Mouse (Mus musculus) inflammation-experienced regulatory T-cells, adult 6 months (primary cell): Measurements from ENCODE around the gene Gtf2h5. TPM values are rescaled to one million over a fixed set of nuclear protein-coding genes. Genes with fewer than 3 reads are reported as not detected.
A peak's percentile ranks its signal among the peaks of the same experiment; 100 is the strongest.

Experiments used
- ATAC-seq: one replicate; pipeline ENCODE4 v1.8.0; 2017
- polyA plus RNA-seq, 3 experiments: library from polyadenylated mRNA; unstranded; fragments of 100-300 nt; shearing (Covaris generic); gene quantifications; one replicate each; pipeline ENCODE4 v1.2.1; 2017

Gtf2h5 gene
- 100 to 1,000 TPM in 2 of 3 experiments, 10 to 100 TPM in 1; 97.3 to 112 (median 100) TPM for polyA plus RNA-seq

- peak; percentile 93 for ATAC-seq
These were observed at the start of gene Gtf2h5, which contains the start of gene Serac1 for GRCm38 (mm10) chr17:6079287-6080122. TSS of gene Gtf2h5 (plus strand) at chr17:6079786. TSS of gene Serac1 (minus strand) at chr17:6079741.

- ATAC-seq = no peak
These were observed 43.9 kb upstream of the Gtf2h5 start for GRCm38 (mm10) chr17:6035661-6036060.

- no peak for ATAC-seq
These were observed 43.1 kb upstream of the Gtf2h5 start for GRCm38 (mm10) chr17:6036458-6036857.

GRCm38 (mm10) chr17:6036872-6037271 lies 42.7 kb upstream of the Gtf2h5 start:
- no peak for ATAC-seq

GRCm38 (mm10) chr17:6037507-6037906 lies 42.1 kb upstream of the Gtf2h5 start:
- ATAC-seq = no peak

GRCm38 (mm10) chr17:6052801-6053200 lies 26.8 kb upstream of the Gtf2h5 start:
- no peak for ATAC-seq

GRCm38 (mm10) chr17:6054934-6055355 lies 24.6 kb upstream of the Gtf2h5 start:
- peak; percentile 41 for ATAC-seq

GRCm38 (mm10) chr17:6062793-6063192 lies 16.8 kb upstream of the Gtf2h5 start:
- no peak for ATAC-seq

GRCm38 (mm10) chr17:6063532-6063931 lies 16.1 kb upstream of the Gtf2h5 start:
- no peak for ATAC-seq

GRCm38 (mm10) chr17:6066021-6066420 lies 13.6 kb upstream of the Gtf2h5 start:
- ATAC-seq = no peak

GRCm38 (mm10) chr17:6067613-6068012 lies 12.0 kb upstream of the Gtf2h5 start:
- ATAC-seq = no peak

- ATAC-seq = no peak
These were observed 9.7 kb upstream of the Gtf2h5 start for GRCm38 (mm10) chr17:6069866-6070265.

- ATAC-seq = no peak
These were observed 6.2 kb upstream of the Gtf2h5 start for GRCm38 (mm10) chr17:6073405-6073804.

GRCm38 (mm10) chr17:6083323-6083890 lies 3.8 kb downstream of the Gtf2h5 start:
- ATAC-seq = no peak

GRCm38 (mm10) chr17:6091604-6092003 lies 12.0 kb downstream of the Gtf2h5 start:
- no peak for ATAC-seq

- no peak for ATAC-seq
These were observed 16.0 kb downstream of the Gtf2h5 start for GRCm38 (mm10) chr17:6095579-6095978.

GRCm38 (mm10) chr17:6097884-6098283 lies 18.3 kb downstream of the Gtf2h5 start:
- ATAC-seq = peak; percentile 95

- no peak for ATAC-seq
These were observed 22.7 kb downstream of the Gtf2h5 start for GRCm38 (mm10) chr17:6102287-6102686.

GRCm38 (mm10) chr17:6103566-6103965 lies 24.0 kb downstream of the Gtf2h5 start:
- ATAC-seq = no peak

- peak; percentile 95 for ATAC-seq
These were observed 26.9 kb downstream of the Gtf2h5 start, which contains the start of gene Tulp4 for GRCm38 (mm10) chr17:6106361-6107014. TSS of gene Tulp4 (plus strand) at chr17:6106437.

- no peak for ATAC-seq
These were observed 27.5 kb downstream of the Gtf2h5 start for GRCm38 (mm10) chr17:6107015-6107601.

- ATAC-seq = no peak
These were observed 28.6 kb downstream of the Gtf2h5 start for GRCm38 (mm10) chr17:6108175-6108574.

GRCm38 (mm10) chr17:6110956-6111355 lies 31.4 kb downstream of the Gtf2h5 start:
- no peak for ATAC-seq
